Mouse (Mus musculus) heart, embryonic 14.5 days (tissue): Measurements from ENCODE around the gene Efcab9. TPM values are rescaled to one million over a fixed set of nuclear protein-coding genes. Genes with fewer than 3 reads are reported as not detected.

Experiments
- ATAC-seq: fragments of 200-750 bp; cut with Nextera tagmentation; 2 replicates; pipeline ENCODE4 v1.8.0; 2017; ENCODE audit warnings: low read depth, moderate TSS enrichment; ENCODE audit not compliant: insufficient number of reproducible peaks, insufficient read depth, low FRiP score
- H3K27ac ChIP-seq, 2 experiments: fragments of 200-500 bp in 1 of 2; fragments of 300-500 bp in 1 of 2; sonication (generic) in 1 of 2; replicated peaks in 1 of 2; 2 replicates each; pipeline ENCODE4 v1.5.1; 2012 to 2014; ENCODE audit warnings: low read depth in 2 of 2, low read length in 2 of 2, control low read depth in 1 of 2, mild to moderate bottlenecking in 1 of 2, mixed read lengths in 1 of 2; ENCODE audit not compliant: control insufficient read depth in 1 of 2, insufficient read depth in 1 of 2
- H3K27me3 ChIP-seq: fragments of 300-500 bp; sonication (generic); 2 replicates; pipeline ENCODE4 v1.6.1; 2014; ENCODE audit warnings: mild to moderate bottlenecking, low read length, control low read depth; ENCODE audit not compliant: control insufficient read depth, insufficient read depth
- H3K36me3 ChIP-seq: fragments of 300-500 bp; sonication (generic); 2 replicates; pipeline ENCODE4 v1.6.1; 2014; ENCODE audit warnings: mild to moderate bottlenecking, control low read depth, low read length, mixed read lengths; ENCODE audit not compliant: control insufficient read depth, insufficient read depth
- H3K4me1 ChIP-seq, 2 experiments: fragments of 200-500 bp in 1 of 2; fragments of 300-500 bp in 1 of 2; sonication (generic) in 1 of 2; 2 replicates each; pipeline ENCODE4 v1.6.1; 2012 to 2014; ENCODE audit warnings: low read length in 2 of 2, control low read depth in 1 of 2, mixed read lengths in 1 of 2; ENCODE audit not compliant: control insufficient read depth in 2 of 2, insufficient read depth in 2 of 2
- H3K4me2 ChIP-seq: fragments of 300-500 bp; sonication (generic); 2 replicates; pipeline ENCODE4 v1.6.1; 2014; ENCODE audit warnings: mild to moderate bottlenecking, low read length
- H3K4me3 ChIP-seq, 2 experiments: fragments of 200-500 bp in 1 of 2; fragments of 300-500 bp in 1 of 2; sonication (generic) in 1 of 2; 2 replicates each; pipeline ENCODE4 v1.5.1; 2012 to 2014; ENCODE audit warnings: low read length in 2 of 2, mild to moderate bottlenecking in 2 of 2, control low read depth in 1 of 2, low read depth in 1 of 2, moderate library complexity in 1 of 2; ENCODE audit not compliant: control insufficient read depth in 1 of 2, insufficient read depth in 1 of 2
- H3K9ac ChIP-seq: fragments of 300-500 bp; sonication (generic); 2 replicates; pipeline ENCODE4 v1.6.1; 2014; ENCODE audit warnings: mild to moderate bottlenecking, low read length
- H3K9me3 ChIP-seq: fragments of 300-500 bp; sonication (generic); 2 replicates; pipeline ENCODE4 v1.6.1; 2016; ENCODE audit warnings: low read length, control low read depth; ENCODE audit not compliant: control insufficient read depth
- WGBS: fragments of 180-500 bp; shearing (Covaris S2); extraction: QIAGEN DNeasy Blood & Tissue Kit; methylation state at CpG from one replicate; pipeline ENCODE4 v1.1.7; 2014; 5-methylcytosine and 5-hydroxymethylcytosine counted together
- polyA plus RNA-seq: library from polyadenylated mRNA; unstranded; fragments of >200 nt; fragmentation: Nextera tagmentation; extraction: Ambion mirVana; gene quantifications from 2 replicates; pipeline ENCODE4 v1.2.1, GENCODE M21; 2014

Efcab9 gene
- polyA plus RNA-seq, 1 experiment from 2014 or later = 0.35 TPM

- 48% methylated on average over 3 of the region's 3 CpGs for WGBS
- ATAC-seq = no peak
- Histone ChIP-seq H3K9me3 (no peaks in the 10 kb centered on the region), H3K27me3 (no peaks in the 10 kb centered on the region), H3K4me3 (no peak overlapping the region), H3K4me1 (peaks cover 17 to 23% of the 10 kb centered on the region in 2 experiments; a peak in 3 of 4 replicates), H3K4me2 (no peak overlapping the region), H3K27ac (peak overlapping the region in 1 of 2 experiments; percentile 51; a peak in 2 of 4 replicates), H3K9ac (no peak overlapping the region), H3K36me3 (0 out of 2 replicates have a peak, but pooled peaks cover 2% of the 10 kb centered on the region)
These were observed 11.0 kb upstream of the Efcab9 start for GRCm38 (mm10) chr11:32542687-32543411.

GRCm38 (mm10) chr11:32542181-32542580 is 10.3 kb upstream of the Efcab9 start:
- 92% methylated on average over 4 of the region's 4 CpGs for WGBS
- H3K4me3 ChIP-seq = no peak overlapping the region
- H3K36me3 ChIP-seq = 0 out of 2 replicates have a peak, but pooled peaks cover 2% of the 10 kb centered on the region
- H3K4me2 ChIP-seq = no peak overlapping the region
- peak overlapping the region; percentile 16 to 29; a peak in 1 of 4 replicates for H3K27ac ChIP-seq
- H3K9ac ChIP-seq = no peak overlapping the region
- peaks cover 15 to 17% of the 10 kb centered on the region in 2 experiments; a peak in 3 of 4 replicates for H3K4me1 ChIP-seq
- no peaks in the 10 kb centered on the region for H3K9me3 ChIP-seq
- no peak for ATAC-seq
- no peaks in the 10 kb centered on the region for H3K27me3 ChIP-seq

- no peak for ATAC-seq
These were observed 8.6 kb upstream of the Efcab9 start for GRCm38 (mm10) chr11:32540463-32540862.

GRCm38 (mm10) chr11:32539717-32540116 is 7.8 kb upstream of the Efcab9 start:
- 76% methylated on average over 7 of the region's 7 CpGs for WGBS
- no peak overlapping the region for H3K27ac ChIP-seq
- ATAC-seq = no peak
- no peaks in the 10 kb centered on the region; the same call in 1 of the 2 replicates for H3K27me3 ChIP-seq
- H3K9ac ChIP-seq = no peak overlapping the region
- H3K4me1 ChIP-seq = peaks cover 9% of the 10 kb centered on the region in 2 experiments; a peak in 2 of 4 replicates
- 0 out of 2 replicates have a peak, but pooled peaks cover 2% of the 10 kb centered on the region for H3K36me3 ChIP-seq
- no peaks in the 10 kb centered on the region for H3K9me3 ChIP-seq
- H3K4me2 ChIP-seq = no peak overlapping the region
- H3K4me3 ChIP-seq = no peak overlapping the region

More at GRCm38 (mm10) chr11:32540463-32540862, 8.6 kb upstream of the Efcab9 start:
- Histone ChIP-seq H3K4me3 (no peak overlapping the region), H3K27ac (no peak overlapping the region), H3K4me1 (peaks cover 7 to 9% of the 10 kb centered on the region in 2 experiments; a peak in 2 of 4 replicates), H3K27me3 (no peaks in the 10 kb centered on the region), H3K36me3 (0 out of 2 replicates have a peak, but pooled peaks cover 2% of the 10 kb centered on the region), H3K9me3 (no peaks in the 10 kb centered on the region), H3K9ac (no peak overlapping the region), H3K4me2 (no peak overlapping the region)
- 54% methylated on average over 6 of the region's 6 CpGs for WGBS

- H3K27ac ChIP-seq = peak overlapping the region in 1 of 2 experiments; percentile 45; a peak in 2 of 4 replicates
- peaks cover 6% of the 10 kb centered on the region; the same call in 1 of the 2 replicates for H3K27me3 ChIP-seq
- no peak overlapping the region for H3K4me3 ChIP-seq
- H3K9ac ChIP-seq = no peak overlapping the region
- no peaks in the 10 kb centered on the region for H3K9me3 ChIP-seq
- no peak overlapping the region for H3K4me2 ChIP-seq
- ATAC-seq = no peak
- H3K4me1 ChIP-seq = peaks cover 12 to 14% of the 10 kb centered on the region in 2 experiments; a peak in 2 of 4 replicates
- no peaks in the 10 kb centered on the region for H3K36me3 ChIP-seq
- 77% methylated on average over 4 of the region's 4 CpGs for WGBS
These were observed 7.0 kb upstream of the Efcab9 start for GRCm38 (mm10) chr11:32538846-32539245.

GRCm38 (mm10) chr11:32538435-32538834 is 6.6 kb upstream of the Efcab9 start:
- Histone ChIP-seq H3K27ac (peak overlapping the region; percentile 10 to 45; a peak in 3 of 4 replicates), H3K36me3 (no peaks in the 10 kb centered on the region), H3K9me3 (no peaks in the 10 kb centered on the region), H3K9ac (no peak overlapping the region), H3K4me2 (no peak overlapping the region), H3K4me1 (peaks cover 12 to 17% of the 10 kb centered on the region in 2 experiments; a peak in 2 of 4 replicates), H3K27me3 (peaks cover 6% of the 10 kb centered on the region; the same call in 1 of the 2 replicates), H3K4me3 (no peak overlapping the region)
- peak; percentile 54 for ATAC-seq
- 53% methylated on average over 5 of the region's 6 CpGs for WGBS

GRCm38 (mm10) chr11:32536954-32537353 is 5.1 kb upstream of the Efcab9 start:
- peaks cover 6% of the 10 kb centered on the region; the same call in 1 of the 2 replicates for H3K27me3 ChIP-seq
- ATAC-seq = no peak
- WGBS = 57% methylated on average over 7 of the region's 7 CpGs
- peaks cover 9 to 12% of the 10 kb centered on the region in 2 experiments; a peak in 3 of 4 replicates for H3K4me1 ChIP-seq
- no peak overlapping the region for H3K4me2 ChIP-seq
- no peak overlapping the region for H3K9ac ChIP-seq
- no peaks in the 10 kb centered on the region for H3K9me3 ChIP-seq
- no peak overlapping the region for H3K27ac ChIP-seq
- H3K36me3 ChIP-seq = no peaks in the 10 kb centered on the region
- no peak overlapping the region for H3K4me3 ChIP-seq
